Mouse (Mus musculus) stomach, postnatal 0 days (tissue): Measurements from ENCODE around the gene Slc25a19. TPM values are rescaled to one million over a fixed set of nuclear protein-coding genes. Genes with fewer than 3 reads are reported as not detected.

Experiments used
- ATAC-seq: fragments of 200-750 bp; cut with Nextera tagmentation; 2 replicates; pipeline ENCODE4 v1.8.0; 2017; ENCODE audit not compliant: low FRiP score, low TSS enrichment
- DNase-seq: peaks from one replicate; pipeline ENCODE4 v3.0.0-alpha.2; 2016; ENCODE audit warnings: low spot score
- H3K27ac ChIP-seq: fragments of 300-500 bp; sonication (generic); replicated peaks from 2 replicates; pipeline ENCODE4 v1.5.1; 2014; ENCODE audit warnings: mild to moderate bottlenecking, control low read depth
- H3K27me3 ChIP-seq: fragments of 300-500 bp; sonication (generic); 2 replicates; pipeline ENCODE4 v1.6.1; 2014; ENCODE audit warnings: low read length; ENCODE audit not compliant: control insufficient read depth, insufficient read depth
- H3K36me3 ChIP-seq: fragments of 300-500 bp; sonication (generic); 2 replicates; pipeline ENCODE4 v1.6.1; 2014; ENCODE audit warnings: low read length, mixed read lengths; ENCODE audit not compliant: control insufficient read depth, insufficient read depth
- H3K4me1 ChIP-seq: fragments of 300-500 bp; sonication (generic); replicated peaks from 2 replicates; pipeline ENCODE4 v1.6.1; 2014; ENCODE audit warnings: antibody characterized with exemption; ENCODE audit not compliant: control insufficient read depth, insufficient read depth
- H3K4me2 ChIP-seq: fragments of 300-500 bp; sonication (generic); replicated peaks from 2 replicates; pipeline ENCODE4 v1.6.1; 2014; ENCODE audit warnings: low read depth, mild to moderate bottlenecking, control low read depth, moderate library complexity
- H3K4me3 ChIP-seq: fragments of 300-500 bp; sonication (generic); 2 replicates; pipeline ENCODE4 v1.5.1; 2014; ENCODE audit warnings: low read depth, low read length, control low read depth
- H3K9ac ChIP-seq: fragments of 300-500 bp; sonication (generic); 2 replicates; pipeline ENCODE4 v1.6.1; 2014; ENCODE audit warnings: mild to moderate bottlenecking, low read length, control low read depth, mixed read lengths
- H3K9me3 ChIP-seq: fragments of 300-500 bp; sonication (generic); 2 replicates; pipeline ENCODE4 v1.6.1; 2016; ENCODE audit warnings: low read length; ENCODE audit not compliant: control insufficient read depth
- CTCF ChIP-seq: IDR thresholded peaks from 2 replicates; pipeline ENCODE4 v1.5.1; 2016; ENCODE audit warnings: antibody characterized with exemption, low read depth, mild to moderate bottlenecking, moderate library complexity
- EP300 ChIP-seq: optimal IDR thresholded peaks from 2 replicates; pipeline ENCODE3; 2016; ENCODE audit warnings: antibody characterized with exemption
- WGBS: fragments of 180-500 bp; shearing (Covaris S2); extraction: QIAGEN DNeasy Blood & Tissue Kit; methylation state at CpG from one replicate; pipeline ENCODE4 v1.1.7; 2014; 5-methylcytosine and 5-hydroxymethylcytosine counted together
- polyA plus RNA-seq: library from polyadenylated mRNA; unstranded; fragments of >200 nt; fragmentation: Nextera tagmentation; extraction: Ambion mirVana; gene quantifications from 2 replicates; pipeline ENCODE4 v1.2.1, GENCODE M21; 2015

Slc25a19 gene
- polyA plus RNA-seq, 1 experiment from 2014 or later, result 14.0 TPM

DNA sequence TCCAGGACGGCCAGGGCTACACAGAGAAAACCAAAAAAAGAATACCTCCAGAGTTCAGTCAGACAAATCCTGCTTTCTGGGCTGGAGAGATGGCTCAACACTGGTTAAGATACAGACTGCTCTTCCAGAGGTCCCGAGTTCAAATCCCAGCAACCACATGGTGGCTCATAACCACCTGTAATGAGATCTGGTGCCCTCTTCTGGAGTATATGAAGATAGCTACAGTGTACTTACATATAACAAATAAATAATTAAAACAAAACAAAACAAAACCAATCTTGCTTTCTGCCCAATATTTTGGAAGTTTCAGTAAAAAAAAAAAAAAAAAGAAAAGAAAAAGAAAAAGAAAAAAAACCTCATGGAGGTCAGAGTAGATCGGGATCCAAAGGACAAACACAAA lies 32.9 kb downstream of the Slc25a19 start:
- Histone ChIP-seq H3K4me1 (no peaks in the 10 kb centered on the region), H3K36me3 (peaks cover 27% of the 10 kb centered on the region), H3K9me3 (no peaks in the 10 kb centered on the region), H3K9ac (no peak overlapping the region), H3K4me2 (no peak overlapping the region), H3K27me3 (no peaks in the 10 kb centered on the region), H3K4me3 (no peak overlapping the region), H3K27ac (no peak overlapping the region)
- TF ChIP-seq CTCF (peak; percentile 29; the same call in 1 of the 2 replicates), EP300 (no peak)
- DNase-seq, result no peak
- ATAC-seq, result no peak
- 95% methylated on average over 3 of the region's 3 CpGs for WGBS

DNA sequence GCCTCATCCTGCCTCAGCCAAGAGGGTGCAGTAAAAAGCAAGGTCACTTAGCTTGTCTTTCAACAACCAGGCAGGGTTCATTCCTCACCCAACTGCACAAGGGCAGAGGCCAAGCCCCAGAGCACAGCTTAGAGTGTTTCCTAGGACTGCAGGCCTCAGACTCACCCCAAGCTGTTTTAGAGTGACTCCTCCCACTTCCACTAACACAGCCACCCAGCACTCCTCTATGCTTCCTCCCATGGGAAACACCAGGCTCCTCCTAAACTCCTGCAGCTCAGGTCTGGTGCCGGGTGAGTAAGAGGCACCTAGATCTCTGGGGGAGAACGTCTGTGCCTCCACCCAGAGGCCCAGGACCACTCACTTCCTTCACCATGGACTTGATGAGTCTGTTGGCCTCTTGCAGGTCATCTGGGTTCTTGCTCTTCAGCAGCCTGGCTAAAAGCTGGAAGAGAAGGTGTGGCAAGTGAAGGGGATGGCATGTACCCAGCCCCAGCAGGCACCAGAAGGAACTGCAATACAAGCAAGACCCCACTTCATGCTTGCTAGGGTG lies 37.5 kb downstream of the Slc25a19 start:
- ATAC-seq (no peak), DNase-seq (no peak)
- Histone ChIP-seq H3K4me2 (no peak overlapping the region), H3K36me3 (peaks cover 55% of the 10 kb centered on the region), H3K9ac (no peak overlapping the region), H3K27me3 (no peaks in the 10 kb centered on the region), H3K27ac (no peak overlapping the region), H3K4me3 (no peak overlapping the region), H3K4me1 (no peaks in the 10 kb centered on the region), H3K9me3 (no peaks in the 10 kb centered on the region)
- WGBS, result 85% methylated on average over 2 of the region's 2 CpGs
- TF ChIP-seq CTCF (no peak), EP300 (no peak)

DNA sequence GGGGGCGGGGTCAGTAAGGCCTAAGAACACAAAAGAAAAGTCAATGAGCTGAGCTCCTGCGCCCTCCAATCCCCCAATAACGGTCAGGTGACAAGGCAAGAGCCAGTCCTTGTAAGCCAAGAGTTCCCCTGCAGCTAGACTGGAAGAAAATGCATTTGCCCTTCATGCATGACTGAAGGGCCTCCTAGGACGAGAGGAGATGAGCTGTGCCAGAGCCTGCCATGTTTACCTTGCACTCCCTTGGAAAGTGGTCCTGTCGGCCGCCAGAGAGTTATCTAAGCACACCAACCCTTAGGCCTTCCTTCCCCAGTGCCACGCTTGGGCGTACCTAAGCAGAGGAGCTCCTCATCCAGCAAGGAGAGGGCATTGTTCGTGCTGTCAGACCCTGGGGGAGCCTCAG lies 40.1 kb downstream of the Slc25a19 start:
- WGBS, result 81% methylated on average over 9 of the region's 9 CpGs
- peaks cover 58% of the 10 kb centered on the region for H3K36me3 ChIP-seq
- H3K27ac ChIP-seq, result no peak overlapping the region
- ATAC-seq (no peak), DNase-seq (no peak)
- no peaks in the 10 kb centered on the region for H3K9me3 ChIP-seq
- no peak for TF ChIP-seq EP300
- no peak for TF ChIP-seq CTCF
- H3K27me3 ChIP-seq, result no peaks in the 10 kb centered on the region
- no peak overlapping the region for H3K4me2 ChIP-seq
- H3K9ac ChIP-seq, result no peak overlapping the region
- H3K4me3 ChIP-seq, result no peak overlapping the region
- no peaks in the 10 kb centered on the region for H3K4me1 ChIP-seq

DNA sequence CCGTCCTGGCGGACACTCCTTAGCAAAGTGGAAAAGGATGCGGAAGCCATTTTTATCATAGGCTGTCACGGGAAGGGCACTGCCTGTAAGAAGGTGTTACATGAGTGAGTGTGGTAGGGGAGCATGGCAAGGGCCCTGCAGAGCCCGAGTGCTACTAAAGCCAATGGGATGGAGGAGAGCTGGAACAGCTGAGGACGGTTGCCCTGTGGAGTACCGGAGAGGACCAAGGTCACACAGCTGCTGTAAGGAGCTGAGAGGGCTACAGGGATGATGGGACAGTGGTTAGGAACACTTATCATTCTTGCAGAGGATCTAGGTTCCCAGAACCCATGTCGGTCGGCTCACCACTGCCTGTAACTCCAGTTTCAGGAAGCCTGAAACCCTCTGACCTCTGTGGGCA lies 41.7 kb downstream of the Slc25a19 start:
- TF ChIP-seq EP300 (no peak), CTCF (no peak)
- Histone ChIP-seq H3K4me2 (no peak overlapping the region), H3K4me3 (no peak overlapping the region), H3K27ac (no peak overlapping the region), H3K27me3 (no peaks in the 10 kb centered on the region), H3K9me3 (no peaks in the 10 kb centered on the region), H3K36me3 (peaks cover 54% of the 10 kb centered on the region), H3K9ac (no peak overlapping the region), H3K4me1 (no peaks in the 10 kb centered on the region)
- ATAC-seq (no peak), DNase-seq (no peak)
- WGBS, result 91% methylated on average over 9 of the region's 9 CpGs

DNA sequence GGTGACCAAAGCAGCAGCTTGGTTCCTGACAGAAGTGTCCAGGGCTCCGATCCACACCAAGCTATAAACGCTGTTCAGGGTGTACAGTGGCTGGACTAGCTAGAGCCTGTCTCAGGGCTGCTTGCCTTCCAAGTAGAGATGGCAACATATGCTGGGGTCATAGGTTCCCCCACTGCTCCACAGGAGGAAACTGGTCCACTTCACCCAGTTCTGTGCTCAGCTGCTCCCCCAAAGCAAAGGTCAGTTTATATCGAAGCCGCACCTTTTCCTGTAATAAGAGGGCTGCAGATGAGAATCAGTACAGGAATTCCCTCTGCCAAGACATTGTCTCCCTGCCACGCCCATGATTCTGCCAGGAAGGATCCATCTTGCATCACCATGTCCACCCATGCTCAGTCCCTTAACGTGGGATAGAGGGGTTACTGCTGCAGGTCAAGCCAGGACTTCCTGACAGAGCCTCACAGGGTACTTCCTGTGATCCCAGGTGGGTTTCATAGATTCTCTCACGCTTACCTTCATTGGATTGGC lies 42.5 kb downstream of the Slc25a19 start:
- Histone ChIP-seq H3K27ac (0 out of 2 replicates have a peak overlapping the region, but pooled peaks have one; percentile 18), H3K4me3 (no peak overlapping the region), H3K27me3 (no peaks in the 10 kb centered on the region), H3K9me3 (no peaks in the 10 kb centered on the region), H3K4me1 (no peaks in the 10 kb centered on the region), H3K36me3 (peaks cover 58% of the 10 kb centered on the region), H3K4me2 (no peak overlapping the region), H3K9ac (no peak overlapping the region)
- TF ChIP-seq CTCF (no peak), EP300 (no peak)
- ATAC-seq (no peak), DNase-seq (no peak)
- 81% methylated on average over 7 of the region's 7 CpGs for WGBS

DNA sequence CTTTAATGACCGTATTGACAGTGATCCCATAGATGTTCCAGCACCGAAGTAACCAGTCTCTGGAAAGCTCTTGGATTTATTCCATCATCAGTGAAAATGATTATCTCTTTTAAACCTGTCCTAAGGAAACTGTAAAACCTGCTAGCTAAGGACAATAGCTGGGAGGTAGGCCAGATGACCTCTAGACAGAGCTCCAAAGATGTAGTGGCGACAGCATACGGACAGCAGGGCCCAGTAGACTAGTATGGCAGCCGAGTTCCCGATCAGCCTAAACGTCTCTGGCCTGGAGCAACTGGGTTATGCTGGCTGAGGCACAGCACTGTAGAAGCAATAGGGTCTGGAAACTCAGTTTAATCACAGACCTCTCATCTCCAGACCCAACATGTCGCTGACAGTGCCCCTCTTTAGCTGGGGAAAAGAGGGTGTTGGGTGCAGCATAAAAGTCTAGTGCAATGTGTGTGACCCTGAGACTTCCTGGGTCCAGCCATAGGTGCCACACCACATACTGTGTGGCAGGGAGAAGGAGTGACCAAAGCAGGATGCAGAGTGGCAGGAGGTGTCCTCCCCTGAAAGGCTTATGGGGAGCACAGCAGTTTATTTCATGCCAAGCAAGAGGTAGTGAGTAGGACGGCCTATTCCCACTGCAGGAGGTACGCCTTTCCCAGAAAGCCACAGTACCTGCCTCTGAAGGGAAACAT lies 43.6 kb downstream of the Slc25a19 start:
- TF ChIP-seq EP300 (no peak), CTCF (no peak)
- Histone ChIP-seq H3K27ac (no peak overlapping the region), H3K36me3 (peaks cover 54% of the 10 kb centered on the region), H3K4me1 (no peaks in the 10 kb centered on the region), H3K9me3 (no peaks in the 10 kb centered on the region), H3K4me3 (no peak overlapping the region), H3K27me3 (no peaks in the 10 kb centered on the region), H3K9ac (no peak overlapping the region), H3K4me2 (no peak overlapping the region)
- DNase-seq, result no peak
- WGBS, result 81% methylated on average over 10 of the region's 10 CpGs
- ATAC-seq, result no peak
